Mouse (Mus musculus): ENCODE results near the gene Tmem178b.

Gene Tmem178b

GRCm38 (mm10) chr6:39872901-39873591, at the start of gene Tmem178b:
Tmem178b (plus strand) TSS chr6:39873271.
- peak; percentile 62 for DNase-seq

DNA sequence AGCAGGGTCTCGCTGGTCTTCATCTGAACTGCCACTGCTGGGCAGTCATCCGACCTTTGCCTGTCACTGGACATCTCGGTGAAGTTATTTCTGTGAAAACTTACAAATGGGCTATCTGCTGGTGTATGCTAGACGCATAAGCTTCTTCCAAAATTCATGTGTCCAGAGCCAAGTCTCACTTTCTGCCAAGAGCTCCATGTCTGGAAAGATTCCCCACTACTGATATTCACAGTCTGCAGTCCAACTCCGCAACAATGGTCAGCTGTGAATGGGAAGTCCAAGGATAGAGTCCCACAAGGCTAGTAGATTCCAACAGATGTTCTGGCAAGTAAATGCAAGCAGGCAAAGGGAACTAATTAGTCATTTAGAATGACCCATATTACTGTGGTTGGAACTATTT, 44.3 kb upstream of the Tmem178b start:
- no peak for DNase-seq

GRCm38 (mm10) chr6:39843698-39844342, 29.3 kb upstream of the Tmem178b start:
- no peak for DNase-seq

DNA sequence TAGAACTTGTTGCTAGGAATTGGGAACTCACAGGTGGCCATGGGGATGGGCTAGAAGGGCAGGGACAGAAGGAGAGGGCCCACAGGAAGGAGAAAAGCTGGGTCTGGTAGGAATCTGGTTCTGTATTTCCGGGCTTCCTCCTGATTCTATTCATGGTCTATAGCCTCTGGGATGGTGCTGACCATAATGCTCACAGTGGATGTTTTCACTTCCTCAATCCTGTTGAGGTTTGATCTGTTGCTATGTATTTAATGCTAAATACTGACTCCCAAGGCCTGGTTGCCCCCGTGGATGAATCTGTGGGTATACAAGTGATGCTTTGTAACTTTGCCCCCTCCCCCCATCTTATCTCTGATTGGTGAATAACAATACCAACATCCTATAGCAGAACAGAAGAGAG, 25.5 kb upstream of the Tmem178b start:
- no peak for DNase-seq

GRCm38 (mm10) chr6:39848766-39849165, 24.3 kb upstream of the Tmem178b start:
- DNase-seq = no peak

DNA sequence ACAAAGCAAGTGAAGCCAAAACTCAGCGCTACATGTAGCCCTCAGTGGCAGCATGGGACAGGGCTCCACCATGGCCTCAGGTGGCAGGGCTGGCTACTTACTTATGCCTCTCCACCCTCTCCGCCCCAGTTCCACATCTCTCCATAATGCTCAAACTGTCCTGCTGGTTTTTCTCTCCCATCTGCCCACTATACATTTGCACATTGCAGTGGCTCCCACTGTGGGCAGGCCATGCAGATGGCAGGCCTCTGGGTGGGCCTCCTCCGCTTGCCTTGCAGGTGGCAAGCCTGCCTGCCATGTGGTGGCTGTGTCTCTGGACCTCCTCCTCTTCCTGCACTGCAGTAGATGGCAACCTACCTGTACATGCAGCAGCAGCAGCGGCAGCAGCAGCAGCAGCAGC, 23.4 kb upstream of the Tmem178b start:
- no peak for DNase-seq

GRCm38 (mm10) chr6:39870271-39871135, 2.6 kb upstream of the Tmem178b start:
- peak; percentile 75 for DNase-seq

DNA sequence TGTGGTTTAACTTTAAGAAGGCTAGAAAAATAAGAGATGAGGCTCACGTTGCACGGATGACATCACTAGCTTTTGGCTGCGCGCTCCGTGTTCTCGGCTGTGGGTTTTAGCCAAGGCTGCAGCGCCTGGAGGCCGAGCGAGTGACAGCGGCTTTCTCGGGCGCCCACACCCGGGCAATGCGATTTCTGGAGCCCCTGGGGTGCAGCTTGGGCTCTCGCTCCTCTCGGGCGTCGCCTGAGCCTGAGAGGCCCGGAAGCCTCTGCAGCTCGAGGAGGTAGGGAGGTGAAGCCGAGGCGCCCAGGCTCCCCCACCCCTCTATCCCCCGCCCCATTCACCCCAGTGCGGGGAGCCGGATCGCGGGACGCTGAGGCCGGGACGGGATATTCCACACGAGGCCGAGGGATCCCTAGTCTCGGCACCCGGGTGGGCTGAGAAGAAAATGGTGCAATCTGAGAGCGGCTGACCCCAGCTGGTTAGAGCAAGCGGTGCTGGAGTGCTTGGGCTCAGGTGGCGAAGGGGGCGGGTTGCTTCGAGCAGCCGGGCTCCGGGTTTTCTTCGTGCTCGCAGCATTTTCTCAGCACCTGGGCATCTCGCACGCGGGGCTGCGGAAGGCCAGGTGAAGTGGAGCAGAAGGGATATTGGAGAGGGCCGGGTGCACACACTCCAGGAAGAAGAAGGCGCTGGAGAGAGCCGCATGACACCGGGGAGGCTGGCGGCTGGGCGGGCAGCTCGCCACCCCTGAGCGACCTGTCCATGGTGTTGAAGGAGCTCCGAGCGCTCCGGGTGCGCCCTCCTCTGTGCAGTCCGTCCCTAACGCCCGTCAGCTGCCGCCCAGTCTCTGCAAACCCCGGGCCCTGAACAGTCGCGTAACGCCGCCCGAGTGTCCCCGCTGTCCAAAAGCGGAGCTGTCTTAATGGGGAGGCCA, 1.4 kb upstream of the Tmem178b start:
- peak; percentile 90 for DNase-seq

GRCm38 (mm10) chr6:39872306-39872900, 668 bp upstream of the Tmem178b start:
- DNase-seq = no peak

- DNase-seq = no peak
These were observed 2.1 kb downstream of the Tmem178b start for GRCm38 (mm10) chr6:39875186-39875585.

DNA sequence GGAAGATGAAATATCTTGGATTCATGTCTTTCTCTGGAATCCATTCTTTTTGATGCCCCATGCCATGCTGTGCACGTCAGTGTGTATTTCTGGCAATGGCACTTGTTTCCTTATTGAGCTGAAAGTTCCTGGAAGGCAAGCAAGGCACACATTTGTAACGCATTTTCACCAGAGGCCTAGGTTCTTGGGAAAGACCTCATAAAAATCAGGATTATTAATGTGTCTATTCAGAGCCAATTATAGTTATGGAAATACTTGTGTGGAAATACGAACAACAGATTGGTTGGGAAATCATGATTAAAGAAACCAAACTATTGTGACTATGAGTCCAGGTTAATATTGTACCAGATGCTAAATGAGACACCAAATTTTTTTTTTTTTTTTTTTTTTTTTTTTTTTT, 3.4 kb downstream of the Tmem178b start:
- DNase-seq = no peak

GRCm38 (mm10) chr6:39890811-39891210, 17.7 kb downstream of the Tmem178b start:
- no peak for DNase-seq

GRCm38 (mm10) chr6:39896500-39896899, 23.4 kb downstream of the Tmem178b start:
- DNase-seq = no peak

- DNase-seq = no peak
These were observed 26.2 kb downstream of the Tmem178b start for GRCm38 (mm10) chr6:39899231-39899630.

DNA sequence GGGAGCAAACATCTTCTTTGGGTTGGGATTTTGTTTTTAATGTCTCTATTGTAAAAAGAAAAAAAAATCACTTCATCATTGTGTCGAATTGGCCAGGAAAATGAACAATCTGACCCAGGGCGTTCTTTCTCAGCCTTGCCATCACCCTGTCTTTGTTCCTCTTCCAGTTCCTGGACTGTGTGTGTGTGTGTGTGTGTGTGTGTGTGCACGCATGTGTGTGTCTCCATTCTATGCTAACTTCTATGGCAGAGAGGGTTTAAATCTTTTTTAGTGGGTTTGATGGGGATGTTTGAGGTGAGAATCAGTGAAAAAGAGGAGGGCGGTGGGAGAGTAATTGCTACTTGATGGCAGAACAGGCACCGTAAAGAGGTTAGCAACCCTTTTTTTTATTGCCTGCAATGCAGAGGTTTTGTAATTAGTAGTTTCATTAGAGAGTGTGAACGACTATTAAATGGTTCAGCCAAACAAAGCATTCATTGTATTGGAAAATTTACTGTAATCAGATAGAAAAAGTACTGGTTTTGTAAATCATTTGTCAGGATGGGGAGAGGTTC, 30.2 kb downstream of the Tmem178b start:
- no peak for DNase-seq

GRCm38 (mm10) chr6:39903845-39904244, 30.8 kb downstream of the Tmem178b start:
- DNase-seq = no peak

DNA sequence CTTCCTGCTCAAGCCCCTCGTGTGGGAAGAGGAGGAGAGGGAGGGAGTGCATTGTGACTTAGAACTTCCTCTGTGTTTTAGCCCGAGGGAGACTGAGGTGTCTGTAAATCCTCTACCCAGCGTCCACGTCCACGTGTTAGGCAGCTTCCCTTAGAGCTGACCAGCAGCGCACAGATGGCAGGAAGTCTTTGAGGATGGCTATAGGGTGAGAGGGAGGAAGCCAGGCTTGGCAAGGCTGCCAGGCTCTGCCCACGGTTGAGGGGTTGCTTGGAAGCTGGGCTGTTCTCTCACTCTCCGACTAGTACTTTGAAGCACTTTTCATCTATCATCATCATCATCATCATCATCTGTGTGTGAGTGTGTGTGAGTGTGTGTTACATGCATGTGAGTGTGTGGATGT, 41.9 kb downstream of the Tmem178b start:
- no peak for DNase-seq

DNA sequence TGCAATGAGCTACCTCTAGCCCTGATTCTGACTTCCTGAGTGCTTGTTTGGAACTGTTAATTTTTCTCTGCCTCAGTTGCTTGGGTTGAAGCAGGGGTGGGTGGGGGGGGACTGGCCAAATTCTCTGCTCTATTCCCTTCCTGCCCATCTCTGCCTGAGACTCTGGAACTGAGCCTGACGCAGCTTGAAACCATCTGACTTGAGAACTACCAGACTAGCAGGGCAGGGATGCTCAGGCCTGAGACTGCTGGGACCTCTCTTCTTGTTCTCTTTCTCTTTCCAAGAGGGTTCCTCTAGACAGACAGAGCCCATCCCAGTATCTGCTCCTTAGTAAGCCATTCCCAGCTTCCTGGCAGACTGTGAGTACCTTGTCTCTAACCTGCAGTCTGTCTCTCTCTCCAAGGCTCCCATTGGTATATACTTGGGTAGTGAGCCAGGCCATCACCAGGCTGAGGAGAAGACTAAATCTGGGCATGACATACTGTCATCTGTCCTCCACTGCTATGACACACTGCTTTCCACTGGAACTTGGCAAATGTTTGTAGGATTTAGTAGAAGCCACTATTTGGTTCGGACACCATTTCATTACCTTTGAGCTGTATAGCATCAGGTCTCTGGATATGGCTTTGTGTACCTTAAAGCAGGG, 42.7 kb downstream of the Tmem178b start:
- DNase-seq = peak; percentile 14

DNA sequence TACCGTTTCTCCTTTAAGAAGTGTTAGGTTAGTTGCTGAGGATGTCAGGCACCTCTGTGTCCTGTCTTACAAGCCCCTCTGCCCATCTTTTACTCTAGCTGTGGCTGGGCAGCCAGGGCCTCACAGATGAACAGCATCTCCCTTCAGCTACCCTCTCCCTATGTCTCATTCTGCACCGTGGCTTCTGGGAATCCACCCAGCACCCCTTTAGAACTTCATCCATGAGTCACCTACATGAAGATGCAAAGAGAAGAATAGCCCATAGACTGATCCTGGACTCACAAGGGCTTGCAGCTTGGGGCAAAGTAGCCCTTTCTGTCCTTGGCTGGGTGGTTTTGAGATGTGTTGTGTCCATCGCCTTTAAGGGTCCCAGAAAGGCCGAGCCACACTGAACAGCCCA, 43.4 kb downstream of the Tmem178b start:
- no peak for DNase-seq

DNA sequence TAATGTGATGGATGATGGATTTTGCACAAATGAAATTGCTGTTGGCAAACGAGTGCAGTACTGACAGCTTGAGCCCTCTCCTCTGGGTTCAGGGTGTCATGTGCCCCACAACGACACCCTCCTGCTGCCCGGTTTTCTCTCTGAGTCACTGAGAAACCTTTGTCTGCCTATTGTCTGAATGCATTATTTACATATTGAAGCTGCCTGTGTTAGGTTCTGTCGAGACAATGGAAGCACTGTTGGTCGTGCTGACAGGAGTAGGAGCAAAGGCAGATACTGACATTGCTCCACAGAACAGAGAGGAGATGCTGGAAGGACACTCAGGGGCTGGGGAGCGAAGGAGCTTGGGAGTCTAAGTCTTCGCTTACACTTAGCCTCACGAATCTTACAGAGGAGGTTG, 44.2 kb downstream of the Tmem178b start:
- DNase-seq = peak; percentile 14

DNA sequence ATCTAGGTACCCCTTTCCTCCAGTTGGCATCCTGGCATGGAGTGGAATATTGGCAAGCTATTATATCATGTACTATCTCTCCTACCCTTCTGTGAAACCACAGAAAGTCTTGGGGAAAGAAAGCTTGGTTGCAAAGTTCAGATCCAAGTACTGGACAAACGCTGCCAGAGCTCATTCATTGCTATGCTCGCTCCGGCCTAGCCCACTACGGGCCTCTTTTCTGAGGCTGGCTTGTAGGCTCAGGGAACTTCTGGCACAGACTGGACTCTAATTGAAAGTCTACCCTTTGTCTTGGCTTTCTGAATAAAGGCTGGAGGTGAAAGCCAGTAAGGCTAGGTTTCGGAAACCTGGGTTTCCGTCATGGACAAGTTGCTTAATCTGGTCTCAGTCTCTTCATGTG, 44.7 kb downstream of the Tmem178b start:
- no peak for DNase-seq

Measured in cerebellum, adult 11-12 months (tissue).